Mouse (Mus musculus) adrenal gland, postnatal 25 days (tissue): ENCODE results near the gene Tnmd. TPM values are rescaled to one million over a fixed set of nuclear protein-coding genes. Genes with fewer than 3 reads are reported as not detected.

Experiments
- DNase-seq: peaks from one replicate; pipeline ENCODE4 v3.0.0; 2021; ENCODE audit warnings: mixed read lengths
- long read RNA-seq: library from polyadenylated mRNA; stranded (forward); transcript quantifications from one replicate; pipeline ENCODE4 v2.0.0, GENCODE M21; 2021
- total RNA-seq: library from RNA; stranded (reverse); gene quantifications from 2 replicates; pipeline ENCODE4 v1.2.3, GENCODE M21; 2021

The Tnmd gene
- not detected in 2 replicates for total RNA-seq
- long read RNA-seq, result 0 reads

GRCm38 (mm10) chrX:133850680-133851079 lies at the start of gene Tnmd:
TSS of gene Tnmd (plus strand) at chrX:133850980.
- DNase-seq, result no peak

- DNase-seq, result no peak
These were observed 2.9 kb downstream of the Tnmd start for GRCm38 (mm10) chrX:133853637-133854036.

- DNase-seq, result no peak
These were observed 19.0 kb downstream of the Tnmd start for GRCm38 (mm10) chrX:133869743-133870142.

- DNase-seq, result no peak
These were observed 36.5 kb downstream of the Tnmd start for GRCm38 (mm10) chrX:133887308-133887707.

GRCm38 (mm10) chrX:133888111-133888510 lies 37.3 kb downstream of the Tnmd start:
- no peak for DNase-seq

GRCm38 (mm10) chrX:133898014-133898542 lies 47.3 kb downstream of the Tnmd start, which contains the start of gene Tspan6:
TSS of gene Tspan6 (minus strand) at chrX:133898429.
- DNase-seq, result peak; percentile 79

GRCm38 (mm10) chrX:133908261-133908660 lies 57.5 kb downstream of the Tnmd start, which contains the start of gene Srpx2:
TSS of gene Srpx2 (plus strand) at chrX:133908426.
- DNase-seq, result no peak

GRCm38 (mm10) chrX:133911397-133912103 lies 60.8 kb downstream of the Tnmd start:
- DNase-seq, result no peak

- no peak for DNase-seq
These were observed 62.2 kb downstream of the Tnmd start for GRCm38 (mm10) chrX:133913006-133913405.

- no peak for DNase-seq
These were observed 63.4 kb downstream of the Tnmd start for GRCm38 (mm10) chrX:133914219-133914618.

Other genes with a start within 250 kb of the Tnmd start
- gene Pcdh19, start 162.0 kb upstream of the Tnmd start, total RNA-seq, result 4.2 and 6.2 TPM in 2 replicates
- gene Tspan6, start 47.4 kb downstream of the Tnmd start, total RNA-seq, result 25.3 and 29.6 TPM in 2 replicates
- 1.7 TPM in 2 replicates for gene Srpx2, start 57.4 kb downstream of the Tnmd start, total RNA-seq
- gene Sytl4, start 130.8 kb downstream of the Tnmd start, total RNA-seq, result 10.3 and 15.4 TPM in 2 replicates
- gene Cstf2, start 208.2 kb downstream of the Tnmd start, total RNA-seq, result 32.5 and 46.5 TPM in 2 replicates